Comparison of ENCODE assay signal across 21 mouse cellular contexts in genomic region chr8:123398308-123398707, GRCm38 (mm10). TPM values are rescaled to one million over a fixed set of nuclear protein-coding genes. Genes with fewer than 3 reads are reported as not detected.
DNase-seq lines count a peak whose midpoint lies in the region; ATAC-seq and TF ChIP-seq lines count a peak whose summit lies in the region.
"Had no signal": no experiment of that assay in that cellular context is flagged by ENCODE, and none has a peak within 500 bp of the region (broad histone marks: within the 10 kb centered on the region; RNA-seq: fewer than 3 reads in every experiment).

No protein-coding gene starts in this region.

- H3K4me2 ChIP-seq in heart, embryonic 12.5 days: no peak overlapping the region
- H3K4me2 ChIP-seq in heart, embryonic 11.5 days: no peak overlapping the region
- H3K4me2 ChIP-seq: embryonic facial prominence, embryonic 12.5 days; forebrain, embryonic 12.5 days; hindbrain, embryonic 15.5 days had no signal

- H3K9ac ChIP-seq in heart, embryonic 12.5 days: no peak overlapping the region
- H3K9ac ChIP-seq in heart, embryonic 11.5 days (ENCODE audit: low read depth, low read length): no peak overlapping the region
- H3K9ac ChIP-seq: embryonic facial prominence, embryonic 12.5 days; forebrain, embryonic 12.5 days; hindbrain, embryonic 15.5 days had no signal

- 85% methylated on average over 13 of the region's 13 CpGs for WGBS in heart, embryonic 12.5 days
- WGBS in heart, embryonic 11.5 days (ENCODE audit: insufficient replicate concordance): 90% methylated on average over 13 of the region's 13 CpGs

- 0 out of 2 replicates have a peak, but pooled peaks have one; percentile 12 for ATAC-seq in heart, embryonic 12.5 days (ENCODE audit: insufficient number of reproducible peaks, low FRiP score)
- no peak for ATAC-seq in heart, embryonic 11.5 days (replicated peaks; ENCODE audit: insufficient number of reproducible peaks, low FRiP score, low TSS enrichment)
- ATAC-seq in megakaryocyte, adult 5-6 weeks (ENCODE audit: poor library complexity, severe bottlenecking): no peak
- peak; percentile 65 for ATAC-seq in G1E (ENCODE audit: extremely low read depth, insufficient number of reproducible peaks, low FRiP score, poor library complexity, severe bottlenecking)
- peak; percentile 74 for ATAC-seq in megakaryocyte-erythroid progenitor cell, adult 5-6 weeks (replicated peaks; ENCODE audit: low FRiP score, low TSS enrichment, poor library complexity, severe bottlenecking)
- ATAC-seq: forebrain, embryonic 16.5 days had no signal

- H3K4me1 ChIP-seq in heart, embryonic 12.5 days (replicated peaks): no peaks in the 10 kb centered on the region
- H3K4me1 ChIP-seq in heart, embryonic 11.5 days (ENCODE audit: control insufficient read depth, insufficient read depth, low read length): no peaks in the 10 kb centered on the region
- peaks cover 66% of the 10 kb centered on the region for H3K4me1 ChIP-seq in megakaryocyte, embryonic 14.5 days
- peaks cover 59% of the 10 kb centered on the region for H3K4me1 ChIP-seq in G1E (ENCODE audit: insufficient read depth, low read depth, low read length)
- H3K4me1 ChIP-seq: embryonic facial prominence, embryonic 12.5 days; forebrain, embryonic 12.5 days; heart, embryonic 10.5 days; hindbrain, embryonic 10.5 days; hindbrain, embryonic 15.5 days had no signal

- no peaks in the 10 kb centered on the region for H3K27me3 ChIP-seq in heart, embryonic 12.5 days (replicated peaks)
- H3K27me3 ChIP-seq in heart, embryonic 11.5 days (ENCODE audit: control insufficient read depth, insufficient read depth, low read length): no peaks in the 10 kb centered on the region
- no peaks in the 10 kb centered on the region for H3K27me3 ChIP-seq in megakaryocyte, embryonic 14.5 days (replicated peaks)
- H3K27me3 ChIP-seq in G1E (ENCODE audit: insufficient read depth, low read length): no peaks in the 10 kb centered on the region
- H3K27me3 ChIP-seq: embryonic facial prominence, embryonic 12.5 days; forebrain, embryonic 12.5 days; hindbrain, embryonic 15.5 days had no signal

- no peak overlapping the region for H3K27ac ChIP-seq in heart, embryonic 12.5 days (ENCODE audit: poor library complexity, severe bottlenecking)
- H3K27ac ChIP-seq in heart, embryonic 11.5 days (ENCODE audit: low read depth, low read length): no peak overlapping the region
- H3K27ac ChIP-seq: embryonic facial prominence, embryonic 12.5 days; forebrain, embryonic 12.5 days; gastrocnemius, adult 2 months; heart, embryonic 10.5 days; hindbrain, embryonic 10.5 days; hindbrain, embryonic 15.5 days had no signal

- H3K9me3 ChIP-seq in heart, embryonic 12.5 days (replicated peaks): no peaks in the 10 kb centered on the region
- no peaks in the 10 kb centered on the region for H3K9me3 ChIP-seq in heart, embryonic 11.5 days (replicated peaks; ENCODE audit: control insufficient read depth, low read length)
- H3K9me3 ChIP-seq in megakaryocyte, embryonic 14.5 days: no peaks in the 10 kb centered on the region
- no peaks in the 10 kb centered on the region for H3K9me3 ChIP-seq in G1E (replicated peaks)
- H3K9me3 ChIP-seq: embryonic facial prominence, embryonic 12.5 days; forebrain, embryonic 12.5 days; heart, embryonic 10.5 days; hindbrain, embryonic 10.5 days; hindbrain, embryonic 15.5 days had no signal

- no peak for TF ChIP-seq CTCF in G1E (IDR thresholded peaks at IDR 0.05; ENCODE audit: low read depth, low read length)

- DNase-seq in G1E (ENCODE audit: low spot score): peak; percentile 58
- no peak for DNase-seq in layer of hippocampus, adult 11-12 months (ENCODE audit: low spot score)
- DNase-seq: adrenal gland, postnatal 10 days; cerebellum, adult 11 months; cerebellum, adult 8-10 months; cerebellum, postnatal 14 days; gastrocnemius, adult 2 months; gastrocnemius, postnatal 25 days had no signal

- peaks cover 100% of the 10 kb centered on the region for H3K36me3 ChIP-seq in heart, embryonic 12.5 days
- peaks cover 53% of the 10 kb centered on the region for H3K36me3 ChIP-seq in heart, embryonic 11.5 days (ENCODE audit: control insufficient read depth, insufficient read depth, low read length)
- H3K36me3 ChIP-seq in megakaryocyte, embryonic 14.5 days (replicated peaks; ENCODE audit: low read length): peaks cover 99% of the 10 kb centered on the region
- H3K36me3 ChIP-seq in G1E (replicated peaks): peaks cover 99% of the 10 kb centered on the region

- no peak overlapping the region for H3K4me3 ChIP-seq in heart, embryonic 12.5 days
- no peak overlapping the region for H3K4me3 ChIP-seq in heart, embryonic 11.5 days (ENCODE audit: low read depth, low read length)
- peak overlapping the region; percentile 85 for H3K4me3 ChIP-seq in megakaryocyte, embryonic 14.5 days (replicated peaks)
- peak overlapping the region; percentile 61; the same call in 1 of the 2 replicates for H3K4me3 ChIP-seq in G1E (ENCODE audit: low read depth, low read length)
- H3K4me3 ChIP-seq: embryonic facial prominence, embryonic 12.5 days; forebrain, embryonic 12.5 days; gastrocnemius, adult 2 months; heart, embryonic 10.5 days; hindbrain, embryonic 10.5 days; hindbrain, embryonic 15.5 days had no signal

RNA-seq across cellular contexts. Expression of gene Mc1r, which starts 8.6 kb away (rescaled TPM):
- polyA plus RNA-seq in heart, embryonic 12.5 days (2016; fragmentation: Nextera tagmentation; extraction: Ambion mirVana): not detected in 2 replicates
- polyA plus RNA-seq in heart, embryonic 11.5 days (2014; fragmentation: Nextera tagmentation; extraction: Ambion mirVana): 0.06 TPM in 1 of 2 replicates, not detected in the other
- 1.1 TPM in 1 of 2 replicates, not detected in the other for polyA plus RNA-seq in megakaryocyte, embryonic 14.5 days (2012; ENCODE audit: insufficient read depth, low replicate concordance)
- total RNA-seq in megakaryocyte, adult 5-6 weeks (2015): not detected in 2 replicates
- total RNA-seq in megakaryocyte, adult 5-6 weeks (2017): not detected in 2 replicates
- total RNA-seq in G1E (2014; fragmentation: Nextera tagmentation): not detected in 2 replicates
- total RNA-seq in G1E (2017): 0.12 and 0.27 TPM in 2 replicates
- polyA plus RNA-seq in G1E (2012): 0.01 and 0.02 TPM in 2 replicates
- 0.92 and 1.7 TPM in 2 replicates for total RNA-seq in megakaryocyte-erythroid progenitor cell, adult 5-6 weeks (2014; fragmentation: Nextera tagmentation)
- 0.91 TPM in 1 of 2 replicates, not detected in the other for total RNA-seq in megakaryocyte-erythroid progenitor cell, adult 5-6 weeks (2017)
- total RNA-seq: adrenal gland, postnatal 10 days; gastrocnemius, adult 2 months; gastrocnemius, postnatal 25 days; heart, postnatal 25 days had no signal
- polyA plus RNA-seq: heart, embryonic 10.5 days had no signal

RNA-seq across cellular contexts. Expression of gene Tubb3, which starts 12.9 kb away (rescaled TPM):
- polyA plus RNA-seq in heart, embryonic 12.5 days (2016; fragmentation: Nextera tagmentation; extraction: Ambion mirVana): 7.6 and 9.1 TPM in 2 replicates
- 13.6 and 13.8 TPM in 2 replicates for polyA plus RNA-seq in heart, embryonic 11.5 days (2014; fragmentation: Nextera tagmentation; extraction: Ambion mirVana)
- 123 and 178 TPM in 2 replicates for polyA plus RNA-seq in megakaryocyte, embryonic 14.5 days (2012; ENCODE audit: insufficient read depth, low replicate concordance)
- 0.89 and 1.0 TPM in 2 replicates for total RNA-seq in megakaryocyte, adult 5-6 weeks (2015)
- 0.37 and 1.2 TPM in 2 replicates for total RNA-seq in megakaryocyte, adult 5-6 weeks (2017)
- total RNA-seq in G1E (2014; fragmentation: Nextera tagmentation) (not detected in 2 replicates), G1E (2017) (0.41 and 0.71 TPM in 2 replicates)
- 0.14 and 0.22 TPM in 2 replicates for polyA plus RNA-seq in G1E (2012)
- total RNA-seq in megakaryocyte-erythroid progenitor cell, adult 5-6 weeks (2014; fragmentation: Nextera tagmentation): 1.0 and 1.3 TPM in 2 replicates
- 0.19 TPM in 1 of 2 replicates, not detected in the other for total RNA-seq in megakaryocyte-erythroid progenitor cell, adult 5-6 weeks (2017)
- total RNA-seq: gastrocnemius, adult 2 months; gastrocnemius, postnatal 25 days; granulocyte monocyte progenitor cell, adult 5-6 weeks had no signal

RNA-seq across cellular contexts. Expression of gene Tcf25, which starts 24.8 kb away (rescaled TPM):
- polyA plus RNA-seq in heart, embryonic 12.5 days (2016; fragmentation: Nextera tagmentation; extraction: Ambion mirVana): 172 TPM in 2 replicates
- 148 and 165 TPM in 2 replicates for polyA plus RNA-seq in heart, embryonic 11.5 days (2014; fragmentation: Nextera tagmentation; extraction: Ambion mirVana)
- polyA plus RNA-seq in megakaryocyte, embryonic 14.5 days (2012; ENCODE audit: insufficient read depth, low replicate concordance): 41.1 and 108 TPM in 2 replicates
- 68.3 and 86.8 TPM in 2 replicates for total RNA-seq in megakaryocyte, adult 5-6 weeks (2015)
- 187 and 329 TPM in 2 replicates for total RNA-seq in megakaryocyte, adult 5-6 weeks (2017)
- total RNA-seq in G1E (2014; fragmentation: Nextera tagmentation) (123 and 130 TPM in 2 replicates), G1E (2017) (125 and 133 TPM in 2 replicates)
- polyA plus RNA-seq in G1E (2012): 84.3 and 91.6 TPM in 2 replicates
- total RNA-seq in megakaryocyte-erythroid progenitor cell, adult 5-6 weeks (2014; fragmentation: Nextera tagmentation): 140 and 145 TPM in 2 replicates
- 104 and 227 TPM in 2 replicates for total RNA-seq in megakaryocyte-erythroid progenitor cell, adult 5-6 weeks (2017)

RNA-seq across cellular contexts. Expression of gene Def8, which starts 25.0 kb away (rescaled TPM):
- 34.7 and 36.0 TPM in 2 replicates for polyA plus RNA-seq in heart, embryonic 12.5 days (2016; fragmentation: Nextera tagmentation; extraction: Ambion mirVana)
- 32.2 and 36.1 TPM in 2 replicates for polyA plus RNA-seq in heart, embryonic 11.5 days (2014; fragmentation: Nextera tagmentation; extraction: Ambion mirVana)
- 20.7 and 47.5 TPM in 2 replicates for polyA plus RNA-seq in megakaryocyte, embryonic 14.5 days (2012; ENCODE audit: insufficient read depth, low replicate concordance)
- 15.2 and 19.6 TPM in 2 replicates for total RNA-seq in megakaryocyte, adult 5-6 weeks (2015)
- 24.9 and 27.3 TPM in 2 replicates for total RNA-seq in megakaryocyte, adult 5-6 weeks (2017)
- total RNA-seq in G1E (2014; fragmentation: Nextera tagmentation) (14.4 and 18.6 TPM in 2 replicates), G1E (2017) (12.6 and 15.1 TPM in 2 replicates)
- polyA plus RNA-seq in G1E (2012): 11.4 and 16.7 TPM in 2 replicates
- total RNA-seq in megakaryocyte-erythroid progenitor cell, adult 5-6 weeks (2014; fragmentation: Nextera tagmentation): 60.6 and 61.1 TPM in 2 replicates
- 33.5 and 45.9 TPM in 2 replicates for total RNA-seq in megakaryocyte-erythroid progenitor cell, adult 5-6 weeks (2017)

Comparison
In these comparisons a context has a peak if more than half of its experiments do, and no peak if none do; other contexts are left out.
1. ATAC-seq: peak in heart, embryonic 12.5 days (single experiment), G1E (single experiment) and megakaryocyte-erythroid progenitor cell, adult 5-6 weeks (single experiment); none in heart, embryonic 11.5 days (single experiment) and megakaryocyte, adult 5-6 weeks (single experiment).
2. H3K4me3 ChIP-seq: peak in megakaryocyte, embryonic 14.5 days (single experiment) and G1E (single experiment); none in heart, embryonic 12.5 days (single experiment) and heart, embryonic 11.5 days (single experiment).